Mouse (Mus musculus): ENCODE results near the gene Neurl1a. TPM values are rescaled to one million over a fixed set of nuclear protein-coding genes. Genes with fewer than 3 reads are reported as not detected.

The Neurl1a gene
- polyA plus RNA-seq, 1 experiment from 2014 or later = 9.6 TPM

DNA sequence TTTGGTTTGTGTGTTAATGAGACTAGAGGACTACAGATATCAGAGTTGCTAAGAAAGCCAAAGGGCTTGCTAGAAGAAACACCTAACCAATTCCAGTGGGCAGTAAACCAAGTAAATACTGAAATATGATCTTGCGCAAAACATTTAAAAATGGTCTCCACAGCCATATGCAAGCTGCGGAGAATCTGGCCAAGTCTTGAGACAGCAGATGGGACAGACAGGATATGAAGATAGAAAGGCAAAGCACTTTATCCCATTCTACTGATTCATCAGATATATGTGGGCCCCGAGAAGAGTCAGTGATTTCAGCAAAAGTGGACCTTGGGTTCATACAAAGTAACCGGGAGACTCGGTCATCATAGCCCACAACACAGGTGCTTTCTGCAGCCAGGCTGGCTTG is 13.5 kb downstream of the Neurl1a start:
- WGBS = 91% methylated on average over 5 of the region's 5 CpGs
- ATAC-seq (ENCODE audit: low FRiP score, low TSS enrichment) = no peak

DNA sequence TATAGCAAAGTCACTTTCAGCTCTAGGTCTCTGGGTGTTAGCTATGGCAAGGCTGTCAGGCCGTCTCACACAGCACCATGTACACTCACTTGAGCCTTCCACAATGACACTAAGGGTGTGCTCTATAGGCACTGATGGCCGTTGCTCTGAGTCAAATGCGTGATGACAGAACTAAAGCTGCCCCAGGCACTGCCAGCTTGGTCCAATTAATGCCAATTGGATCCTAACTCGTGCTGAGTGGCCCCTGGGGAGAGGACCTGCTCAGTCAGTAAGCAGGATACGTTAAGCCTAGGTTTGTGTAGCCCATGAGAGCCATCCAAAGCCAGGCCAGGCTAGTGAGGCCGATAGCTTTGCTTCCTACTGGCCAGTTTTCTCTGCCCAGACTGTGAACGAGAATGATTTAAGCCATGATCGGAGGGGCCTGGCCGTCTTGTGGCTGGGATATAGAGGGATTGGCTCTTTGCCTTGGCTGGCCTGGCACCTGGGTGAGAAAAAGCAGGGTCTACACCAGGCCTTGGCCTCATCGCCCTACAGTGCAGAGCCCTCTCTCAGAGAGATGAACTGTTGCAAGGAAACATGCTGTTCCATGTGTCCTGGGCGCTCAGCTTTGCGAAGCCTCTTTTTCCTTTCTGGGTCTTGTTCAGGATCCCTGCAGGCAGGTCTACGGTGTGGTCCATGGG is 20.2 kb downstream of the Neurl1a start:
- WGBS = 77% methylated on average over 13 of the region's 13 CpGs
- no peaks in the 10 kb centered on the region for H3K9me3 ChIP-seq (ENCODE audit: control insufficient read depth, low read length)
- no peak overlapping the region for H3K27ac ChIP-seq (replicated peaks; ENCODE audit: low read depth, low read length)
- no peaks in the 10 kb centered on the region for H3K27me3 ChIP-seq (ENCODE audit: control insufficient read depth, insufficient read depth, low read length)
- H3K9ac ChIP-seq (replicated peaks; ENCODE audit: low read length) = no peak overlapping the region
- peak; percentile 60 for DNase-seq
- ATAC-seq (ENCODE audit: low FRiP score, low TSS enrichment) = peak; percentile 34; the same call in 1 of the 2 replicates
- no peaks in the 10 kb centered on the region for H3K4me1 ChIP-seq (ENCODE audit: control insufficient read depth, insufficient read depth, low read length)
- no peaks in the 10 kb centered on the region for H3K36me3 ChIP-seq (ENCODE audit: control insufficient read depth, insufficient read depth, low read length)
- no peak overlapping the region for H3K4me3 ChIP-seq (replicated peaks; ENCODE audit: low read depth, low read length)
- no peak overlapping the region for H3K4me2 ChIP-seq (ENCODE audit: low read length)

More for the DNA sequence above, 13.5 kb downstream of the Neurl1a start:
- H3K4me1 ChIP-seq (ENCODE audit: control insufficient read depth, insufficient read depth, low read length) = 0 out of 2 replicates have a peak, but pooled peaks cover 3% of the 10 kb centered on the region
- no peak overlapping the region for H3K9ac ChIP-seq (replicated peaks; ENCODE audit: low read length)
- H3K27me3 ChIP-seq (ENCODE audit: control insufficient read depth, insufficient read depth, low read length) = no peaks in the 10 kb centered on the region
- no peak overlapping the region for H3K4me2 ChIP-seq (ENCODE audit: low read length)
- no peaks in the 10 kb centered on the region for H3K36me3 ChIP-seq (ENCODE audit: control insufficient read depth, insufficient read depth, low read length)
- no peak overlapping the region for H3K27ac ChIP-seq (replicated peaks; ENCODE audit: low read depth, low read length)
- no peak for DNase-seq
- no peak overlapping the region for H3K4me3 ChIP-seq (replicated peaks; ENCODE audit: low read depth, low read length)
- no peaks in the 10 kb centered on the region for H3K9me3 ChIP-seq (ENCODE audit: control insufficient read depth, low read length)

DNA sequence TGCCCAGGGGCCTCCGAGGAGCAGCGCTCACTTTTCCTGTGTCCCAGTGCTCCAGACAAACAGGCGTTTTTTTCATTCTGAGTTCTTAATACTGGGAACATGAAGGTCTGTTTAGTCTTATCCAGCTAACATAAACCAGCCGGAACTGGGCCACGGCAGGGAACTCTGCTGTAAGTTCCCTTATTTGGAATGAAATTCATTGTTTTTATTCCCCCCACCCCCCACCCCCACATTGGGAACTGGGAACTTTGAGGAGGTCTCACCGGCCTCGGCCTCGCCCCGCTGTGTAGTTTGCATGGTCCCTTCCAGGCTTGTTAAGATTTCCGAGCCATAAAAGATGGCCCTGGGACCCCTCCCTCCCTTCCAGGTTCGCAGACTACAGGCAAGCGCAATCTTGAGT is 23.4 kb downstream of the Neurl1a start:
- no peak overlapping the region for H3K27ac ChIP-seq (replicated peaks; ENCODE audit: low read depth, low read length)
- ATAC-seq (ENCODE audit: low FRiP score, low TSS enrichment) = no peak
- H3K4me1 ChIP-seq (ENCODE audit: control insufficient read depth, insufficient read depth, low read length) = no peaks in the 10 kb centered on the region
- no peak overlapping the region for H3K4me3 ChIP-seq (replicated peaks; ENCODE audit: low read depth, low read length)
- no peak for DNase-seq
- H3K27me3 ChIP-seq (ENCODE audit: control insufficient read depth, insufficient read depth, low read length) = no peaks in the 10 kb centered on the region
- H3K9ac ChIP-seq (replicated peaks; ENCODE audit: low read length) = no peak overlapping the region
- no peaks in the 10 kb centered on the region for H3K36me3 ChIP-seq (ENCODE audit: control insufficient read depth, insufficient read depth, low read length)
- H3K4me2 ChIP-seq (ENCODE audit: low read length) = no peak overlapping the region
- no peaks in the 10 kb centered on the region for H3K9me3 ChIP-seq (ENCODE audit: control insufficient read depth, low read length)
- 63% methylated on average over 12 of the region's 12 CpGs for WGBS

DNA sequence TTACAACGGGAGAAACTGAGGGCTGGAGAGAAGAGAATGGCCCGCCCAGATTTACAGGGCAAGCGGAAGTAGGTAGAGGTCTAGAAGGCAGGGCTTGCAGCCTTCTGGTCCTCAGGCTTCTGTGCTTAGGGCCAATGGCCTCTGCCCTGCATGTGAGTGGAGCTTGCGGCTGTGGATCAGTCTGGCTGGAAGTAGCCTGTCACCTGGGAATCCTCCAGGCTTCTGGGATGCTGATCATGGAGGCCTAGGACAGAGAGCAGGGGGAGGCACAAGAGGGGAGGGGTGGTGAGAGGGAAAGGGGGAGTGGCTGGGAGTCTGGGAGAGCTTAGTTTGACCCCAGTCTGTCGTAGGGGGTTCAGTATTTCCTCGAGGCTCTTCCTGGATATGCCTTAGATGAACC is 23.8 kb downstream of the Neurl1a start:
- WGBS = 72% methylated on average over 6 of the region's 6 CpGs
- no peak for ATAC-seq (ENCODE audit: low FRiP score, low TSS enrichment)

DNA sequence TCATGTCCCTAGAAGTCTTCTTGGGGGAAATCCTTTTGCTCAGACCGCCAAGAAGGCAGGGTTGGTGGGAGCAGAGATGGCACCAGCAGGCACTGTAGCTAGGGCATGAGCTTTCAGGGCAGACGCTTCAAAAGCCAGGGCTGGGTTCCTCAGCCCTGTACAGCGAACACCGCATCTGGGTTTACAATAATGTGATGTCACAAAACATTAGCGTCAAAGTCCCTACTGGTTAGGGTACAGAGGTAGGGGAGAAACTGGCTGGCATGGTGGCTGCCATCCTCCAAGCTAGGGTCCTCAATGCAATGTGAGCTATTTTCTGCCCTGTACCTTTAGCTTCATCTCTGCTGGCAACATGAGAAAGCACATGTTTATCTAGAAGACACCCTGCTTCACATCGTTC is 24.4 kb downstream of the Neurl1a start:
- no peaks in the 10 kb centered on the region for H3K9me3 ChIP-seq (ENCODE audit: control insufficient read depth, low read length)
- H3K4me1 ChIP-seq (ENCODE audit: control insufficient read depth, insufficient read depth, low read length) = no peaks in the 10 kb centered on the region
- H3K9ac ChIP-seq (replicated peaks; ENCODE audit: low read length) = no peak overlapping the region
- no peak overlapping the region for H3K4me3 ChIP-seq (replicated peaks; ENCODE audit: low read depth, low read length)
- WGBS = 81% methylated on average over 6 of the region's 6 CpGs
- no peak overlapping the region for H3K4me2 ChIP-seq (ENCODE audit: low read length)
- no peak overlapping the region for H3K27ac ChIP-seq (replicated peaks; ENCODE audit: low read depth, low read length)
- DNase-seq (no peak), ATAC-seq (ENCODE audit: low FRiP score, low TSS enrichment) (no peak)
- H3K36me3 ChIP-seq (ENCODE audit: control insufficient read depth, insufficient read depth, low read length) = no peaks in the 10 kb centered on the region
- no peaks in the 10 kb centered on the region for H3K27me3 ChIP-seq (ENCODE audit: control insufficient read depth, insufficient read depth, low read length)

More for the DNA sequence above, 23.8 kb downstream of the Neurl1a start:
- Histone ChIP-seq H3K4me3 (replicated peaks; ENCODE audit: low read depth, low read length) (no peak overlapping the region), H3K27ac (replicated peaks; ENCODE audit: low read depth, low read length) (no peak overlapping the region), H3K27me3 (ENCODE audit: control insufficient read depth, insufficient read depth, low read length) (no peaks in the 10 kb centered on the region), H3K4me2 (ENCODE audit: low read length) (no peak overlapping the region), H3K36me3 (ENCODE audit: control insufficient read depth, insufficient read depth, low read length) (no peaks in the 10 kb centered on the region), H3K4me1 (ENCODE audit: control insufficient read depth, insufficient read depth, low read length) (no peaks in the 10 kb centered on the region), H3K9ac (replicated peaks; ENCODE audit: low read length) (no peak overlapping the region), H3K9me3 (ENCODE audit: control insufficient read depth, low read length) (no peaks in the 10 kb centered on the region)
- DNase-seq = no peak

DNA sequence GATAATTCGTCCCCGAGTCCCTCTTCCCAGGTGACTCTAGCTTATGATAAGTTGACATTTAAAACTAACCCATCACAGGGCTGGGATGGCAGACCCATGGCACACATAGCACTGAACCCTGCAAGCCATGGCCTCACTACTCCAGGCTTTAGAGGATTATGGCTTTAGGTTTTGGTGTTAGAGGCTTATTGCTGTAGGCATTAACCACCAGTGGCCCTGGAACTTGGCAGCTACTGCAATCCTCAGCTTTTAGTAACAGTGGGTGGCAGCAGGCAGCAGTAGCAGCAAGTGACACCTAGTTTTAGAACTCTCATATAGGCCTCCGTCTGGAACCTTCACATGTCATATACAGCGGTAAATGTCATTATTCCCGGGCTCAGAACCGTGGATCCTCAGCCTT is 26.0 kb downstream of the Neurl1a start:
- WGBS = 92% methylated on average over 6 of the region's 6 CpGs
- no peak overlapping the region for H3K4me2 ChIP-seq (ENCODE audit: low read length)
- ATAC-seq (ENCODE audit: low FRiP score, low TSS enrichment) (no peak), DNase-seq (no peak)
- H3K4me1 ChIP-seq (ENCODE audit: control insufficient read depth, insufficient read depth, low read length) = no peaks in the 10 kb centered on the region
- H3K36me3 ChIP-seq (ENCODE audit: control insufficient read depth, insufficient read depth, low read length) = no peaks in the 10 kb centered on the region
- H3K9me3 ChIP-seq (ENCODE audit: control insufficient read depth, low read length) = no peaks in the 10 kb centered on the region
- H3K4me3 ChIP-seq (replicated peaks; ENCODE audit: low read depth, low read length) = no peak overlapping the region
- H3K9ac ChIP-seq (replicated peaks; ENCODE audit: low read length) = no peak overlapping the region
- no peak overlapping the region for H3K27ac ChIP-seq (replicated peaks; ENCODE audit: low read depth, low read length)
- no peaks in the 10 kb centered on the region for H3K27me3 ChIP-seq (ENCODE audit: control insufficient read depth, insufficient read depth, low read length)

DNA sequence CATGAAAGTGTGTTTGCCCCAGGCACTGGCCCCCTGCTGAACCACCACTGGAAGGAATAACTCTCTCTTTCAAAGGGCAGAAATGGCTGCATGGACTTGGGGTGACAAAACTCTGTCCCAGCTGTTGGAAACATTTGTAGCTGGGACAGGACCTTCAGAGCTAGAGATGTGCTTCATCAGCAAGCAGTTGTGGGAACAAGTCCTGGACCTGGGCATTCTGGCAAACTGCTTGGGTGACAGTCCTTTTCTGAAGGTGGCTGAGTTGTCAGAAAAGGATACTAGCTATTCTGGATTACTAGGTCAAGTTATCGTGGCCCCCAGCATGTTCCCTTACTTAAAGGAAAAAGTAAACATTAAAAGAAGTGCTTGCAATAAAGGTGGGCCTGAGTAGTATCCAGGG is 27.5 kb downstream of the Neurl1a start:
- 93% methylated on average over 1 of the region's 1 CpGs for WGBS

DNA sequence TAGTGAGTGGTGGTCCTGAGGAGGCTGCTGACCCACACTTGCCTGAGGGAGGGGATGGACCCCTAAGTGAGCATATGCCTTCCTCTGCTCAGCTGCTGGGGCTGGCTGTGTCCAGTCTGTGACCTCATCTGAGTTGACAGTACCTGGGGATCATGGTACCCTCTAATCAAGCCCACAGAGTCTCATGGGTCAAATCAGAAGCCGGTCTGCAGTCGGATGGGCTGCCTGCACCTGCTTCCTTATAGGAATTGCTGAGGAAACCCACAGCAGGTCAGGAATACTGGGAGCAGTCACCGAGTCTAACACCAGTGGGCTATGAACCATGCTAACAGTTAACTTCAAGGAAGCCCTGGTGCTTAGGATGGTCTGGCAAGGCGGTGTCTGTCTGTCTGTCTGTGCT is 31.8 kb downstream of the Neurl1a start:
- Histone ChIP-seq H3K9ac (replicated peaks; ENCODE audit: low read length) (no peak overlapping the region), H3K4me3 (replicated peaks; ENCODE audit: low read depth, low read length) (no peak overlapping the region), H3K4me2 (ENCODE audit: low read length) (no peak overlapping the region), H3K36me3 (ENCODE audit: control insufficient read depth, insufficient read depth, low read length) (no peaks in the 10 kb centered on the region), H3K4me1 (ENCODE audit: control insufficient read depth, insufficient read depth, low read length) (peaks cover 9% of the 10 kb centered on the region), H3K27ac (replicated peaks; ENCODE audit: low read depth, low read length) (no peak overlapping the region), H3K9me3 (ENCODE audit: control insufficient read depth, low read length) (no peaks in the 10 kb centered on the region), H3K27me3 (ENCODE audit: control insufficient read depth, insufficient read depth, low read length) (no peaks in the 10 kb centered on the region)
- no peak for DNase-seq
- no peak for ATAC-seq (ENCODE audit: low FRiP score, low TSS enrichment)
- 82% methylated on average over 4 of the region's 4 CpGs for WGBS

More for the DNA sequence above, 27.5 kb downstream of the Neurl1a start:
- H3K9me3 ChIP-seq (ENCODE audit: control insufficient read depth, low read length) = no peaks in the 10 kb centered on the region
- H3K4me1 ChIP-seq (ENCODE audit: control insufficient read depth, insufficient read depth, low read length) = no peaks in the 10 kb centered on the region
- no peak overlapping the region for H3K4me3 ChIP-seq (replicated peaks; ENCODE audit: low read depth, low read length)
- no peak overlapping the region for H3K4me2 ChIP-seq (ENCODE audit: low read length)
- no peak overlapping the region for H3K27ac ChIP-seq (replicated peaks; ENCODE audit: low read depth, low read length)
- no peak overlapping the region for H3K9ac ChIP-seq (replicated peaks; ENCODE audit: low read length)
- no peaks in the 10 kb centered on the region for H3K36me3 ChIP-seq (ENCODE audit: control insufficient read depth, insufficient read depth, low read length)
- DNase-seq = no peak
- ATAC-seq (ENCODE audit: low FRiP score, low TSS enrichment) = no peak
- no peaks in the 10 kb centered on the region for H3K27me3 ChIP-seq (ENCODE audit: control insufficient read depth, insufficient read depth, low read length)

DNA sequence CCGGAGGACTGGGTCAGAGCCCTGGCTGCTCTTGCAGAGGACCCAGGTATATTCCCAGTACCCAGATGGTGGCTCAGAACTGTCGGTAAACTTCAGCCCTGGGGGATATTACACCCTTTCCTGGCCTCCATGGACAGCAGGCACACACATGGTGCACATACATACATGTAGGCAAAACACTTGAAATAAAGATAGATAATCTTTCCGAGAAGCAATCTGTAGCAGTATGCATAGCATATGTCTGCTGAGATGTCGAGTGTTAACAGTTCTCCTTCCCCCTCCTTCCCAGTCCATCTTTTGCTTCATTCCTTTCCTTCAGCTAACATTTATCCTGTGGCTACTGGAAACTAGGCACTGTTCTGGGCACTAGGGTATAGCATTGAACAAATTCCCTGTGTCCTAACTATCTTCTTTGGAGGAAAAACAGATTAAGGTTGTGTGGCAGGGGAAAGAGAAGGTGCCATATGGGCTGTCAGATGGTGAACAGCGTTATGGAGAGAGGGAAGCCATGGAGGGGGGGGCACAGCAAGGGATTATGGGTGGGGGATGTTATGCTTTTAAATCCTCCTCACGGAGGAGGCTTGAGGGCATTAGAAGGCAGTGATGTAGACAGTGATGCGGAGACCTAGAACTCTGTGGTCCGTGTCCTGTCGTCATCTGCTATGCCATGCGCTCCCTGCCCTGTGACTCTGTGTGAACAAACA is 33.1 kb downstream of the Neurl1a start:
- DNase-seq = peak; percentile 59
- peak; percentile 43; the same call in 1 of the 2 replicates for ATAC-seq (ENCODE audit: low FRiP score, low TSS enrichment)
- Histone ChIP-seq H3K27ac (replicated peaks; ENCODE audit: low read depth, low read length) (peak overlapping the region; percentile 10), H3K9me3 (ENCODE audit: control insufficient read depth, low read length) (no peaks in the 10 kb centered on the region), H3K27me3 (ENCODE audit: control insufficient read depth, insufficient read depth, low read length) (no peaks in the 10 kb centered on the region), H3K9ac (replicated peaks; ENCODE audit: low read length) (no peak overlapping the region), H3K4me1 (ENCODE audit: control insufficient read depth, insufficient read depth, low read length) (peaks cover 9% of the 10 kb centered on the region), H3K4me2 (ENCODE audit: low read length) (no peak overlapping the region), H3K36me3 (ENCODE audit: control insufficient read depth, insufficient read depth, low read length) (no peaks in the 10 kb centered on the region), H3K4me3 (replicated peaks; ENCODE audit: low read depth, low read length) (no peak overlapping the region)
- WGBS = 45% methylated on average over 10 of the region's 10 CpGs
